Mouse (Mus musculus): ENCODE results near the gene Nudt9. TPM values are rescaled to one million over a fixed set of nuclear protein-coding genes. Genes with fewer than 3 reads are reported as not detected.

The Nudt9 gene
- polyA plus RNA-seq, 1 experiment from 2014 or later = 62.7 TPM

GRCm38 (mm10) chr5:104085366-104085765 lies 39.3 kb downstream of the Nudt9 start:
- 83% methylated on average over 9 of the region's 9 CpGs for WGBS
- H3K4me2 ChIP-seq (replicated peaks) = no peak overlapping the region
- no peaks in the 10 kb centered on the region for H3K9me3 ChIP-seq (replicated peaks)
- H3K27me3 ChIP-seq = no peaks in the 10 kb centered on the region
- H3K9ac ChIP-seq = no peak overlapping the region
- H3K4me1 ChIP-seq = no peaks in the 10 kb centered on the region
- H3K4me3 ChIP-seq (replicated peaks) = no peak overlapping the region
- no peak overlapping the region for H3K27ac ChIP-seq (replicated peaks)
- H3K36me3 ChIP-seq = peaks cover 4% of the 10 kb centered on the region; the same call in 1 of the 2 replicates
- no peak for ATAC-seq (ENCODE audit: insufficient number of reproducible peaks, low FRiP score, low TSS enrichment, low read depth)

- no peak overlapping the region for H3K4me3 ChIP-seq (replicated peaks)
- H3K36me3 ChIP-seq = peaks cover 4% of the 10 kb centered on the region; the same call in 1 of the 2 replicates
- H3K9ac ChIP-seq = no peak overlapping the region
- H3K4me1 ChIP-seq = no peaks in the 10 kb centered on the region
- no peaks in the 10 kb centered on the region for H3K9me3 ChIP-seq (replicated peaks)
- no peaks in the 10 kb centered on the region for H3K27me3 ChIP-seq
- H3K4me2 ChIP-seq (replicated peaks) = no peak overlapping the region
- no peak for ATAC-seq (ENCODE audit: insufficient number of reproducible peaks, low FRiP score, low TSS enrichment, low read depth)
- no peak overlapping the region for H3K27ac ChIP-seq (replicated peaks)
- WGBS = 69% methylated on average over 2 of the region's 2 CpGs
Measured at GRCm38 (mm10) chr5:104089751-104090150, 43.6 kb downstream of the Nudt9 start.

GRCm38 (mm10) chr5:104095416-104096077 lies 49.4 kb downstream of the Nudt9 start:
- Histone ChIP-seq H3K4me2 (replicated peaks) (peak overlapping the region; percentile 3; the same call in 1 of the 2 replicates), H3K9me3 (replicated peaks) (no peaks in the 10 kb centered on the region), H3K27ac (replicated peaks) (peak overlapping the region; percentile 88), H3K27me3 (no peaks in the 10 kb centered on the region), H3K4me3 (replicated peaks) (no peak overlapping the region), H3K9ac (no peak overlapping the region), H3K36me3 (no peaks in the 10 kb centered on the region), H3K4me1 (peaks cover 14% of the 10 kb centered on the region)
- 62% methylated on average over 11 of the region's 11 CpGs for WGBS
- no peak for ATAC-seq (ENCODE audit: insufficient number of reproducible peaks, low FRiP score, low TSS enrichment, low read depth)

- WGBS = 37% methylated on average over 16 of the region's 16 CpGs
- no peak overlapping the region for H3K4me3 ChIP-seq (replicated peaks)
- peak overlapping the region; percentile 88 for H3K27ac ChIP-seq (replicated peaks)
- H3K36me3 ChIP-seq = no peaks in the 10 kb centered on the region
- H3K27me3 ChIP-seq = no peaks in the 10 kb centered on the region
- peak; percentile 82 for ATAC-seq (ENCODE audit: insufficient number of reproducible peaks, low FRiP score, low TSS enrichment, low read depth)
- H3K4me2 ChIP-seq (replicated peaks) = peak overlapping the region; percentile 15; the same call in 1 of the 2 replicates
- peaks cover 14% of the 10 kb centered on the region for H3K4me1 ChIP-seq
- no peak overlapping the region for H3K9ac ChIP-seq
- no peaks in the 10 kb centered on the region for H3K9me3 ChIP-seq (replicated peaks)
Measured at GRCm38 (mm10) chr5:104096078-104096938, 50.2 kb downstream of the Nudt9 start.

GRCm38 (mm10) chr5:104101678-104102531 lies 55.8 kb downstream of the Nudt9 start:
- WGBS = 28% methylated on average over 10 of the region's 10 CpGs
- Histone ChIP-seq H3K9me3 (replicated peaks) (no peaks in the 10 kb centered on the region), H3K36me3 (no peaks in the 10 kb centered on the region), H3K27me3 (no peaks in the 10 kb centered on the region), H3K27ac (replicated peaks) (no peak overlapping the region), H3K4me1 (peaks cover 7% of the 10 kb centered on the region; the same call in 1 of the 2 replicates), H3K4me2 (replicated peaks) (no peak overlapping the region), H3K4me3 (replicated peaks) (no peak overlapping the region), H3K9ac (no peak overlapping the region)
- ATAC-seq (ENCODE audit: insufficient number of reproducible peaks, low FRiP score, low TSS enrichment, low read depth) = no peak

GRCm38 (mm10) chr5:104103171-104103570 lies 57.1 kb downstream of the Nudt9 start:
- Histone ChIP-seq H3K27ac (replicated peaks) (no peak overlapping the region), H3K4me3 (replicated peaks) (no peak overlapping the region), H3K9me3 (replicated peaks) (no peaks in the 10 kb centered on the region), H3K9ac (no peak overlapping the region), H3K4me1 (peaks cover 9% of the 10 kb centered on the region), H3K36me3 (no peaks in the 10 kb centered on the region), H3K4me2 (replicated peaks) (no peak overlapping the region), H3K27me3 (no peaks in the 10 kb centered on the region)
- no peak for ATAC-seq (ENCODE audit: insufficient number of reproducible peaks, low FRiP score, low TSS enrichment, low read depth)
- WGBS = 73% methylated on average over 4 of the region's 4 CpGs

- 64% methylated on average over 2 of the region's 2 CpGs for WGBS
Measured at GRCm38 (mm10) chr5:104104111-104104510, 58.0 kb downstream of the Nudt9 start.

GRCm38 (mm10) chr5:104108127-104108875 lies 62.2 kb downstream of the Nudt9 start:
- Histone ChIP-seq H3K9me3 (replicated peaks) (no peaks in the 10 kb centered on the region), H3K4me2 (replicated peaks) (peak overlapping the region; percentile 50), H3K27me3 (no peaks in the 10 kb centered on the region), H3K4me1 (peaks cover 37% of the 10 kb centered on the region), H3K36me3 (no peaks in the 10 kb centered on the region), H3K27ac (replicated peaks) (peak overlapping the region; percentile 44), H3K9ac (no peak overlapping the region), H3K4me3 (replicated peaks) (peak overlapping the region; percentile 28; the same call in 1 of the 2 replicates)
- WGBS = 41% methylated on average over 11 of the region's 11 CpGs
- ATAC-seq (ENCODE audit: insufficient number of reproducible peaks, low FRiP score, low TSS enrichment, low read depth) = peak; percentile 31; the same call in 1 of the 2 replicates

More at GRCm38 (mm10) chr5:104104111-104104510, 58.0 kb downstream of the Nudt9 start:
- Histone ChIP-seq H3K36me3 (no peaks in the 10 kb centered on the region), H3K4me3 (replicated peaks) (no peak overlapping the region), H3K27me3 (no peaks in the 10 kb centered on the region), H3K9me3 (replicated peaks) (no peaks in the 10 kb centered on the region), H3K4me1 (peaks cover 18% of the 10 kb centered on the region), H3K9ac (no peak overlapping the region), H3K4me2 (replicated peaks) (no peak overlapping the region), H3K27ac (replicated peaks) (no peak overlapping the region)
- no peak for ATAC-seq (ENCODE audit: insufficient number of reproducible peaks, low FRiP score, low TSS enrichment, low read depth)

- ATAC-seq (ENCODE audit: insufficient number of reproducible peaks, low FRiP score, low TSS enrichment, low read depth) = peak; percentile 22; the same call in 1 of the 2 replicates
- no peak overlapping the region for H3K9ac ChIP-seq
- no peaks in the 10 kb centered on the region for H3K9me3 ChIP-seq (replicated peaks)
- H3K36me3 ChIP-seq = no peaks in the 10 kb centered on the region
- H3K27me3 ChIP-seq = no peaks in the 10 kb centered on the region
- peak overlapping the region; percentile 44; the same call in 1 of the 2 replicates for H3K27ac ChIP-seq (replicated peaks)
- peak overlapping the region; percentile 50 for H3K4me2 ChIP-seq (replicated peaks)
- peaks cover 43% of the 10 kb centered on the region for H3K4me1 ChIP-seq
- 7% methylated on average over 18 of the region's 18 CpGs for WGBS
- peak overlapping the region; percentile 28 for H3K4me3 ChIP-seq (replicated peaks)
Measured at GRCm38 (mm10) chr5:104108879-104109369, 62.8 kb downstream of the Nudt9 start.

GRCm38 (mm10) chr5:104109516-104109915 lies 63.4 kb downstream of the Nudt9 start:
- Histone ChIP-seq H3K4me2 (replicated peaks) (peak overlapping the region; percentile 50), H3K4me3 (replicated peaks) (peak overlapping the region; percentile 28), H3K36me3 (no peaks in the 10 kb centered on the region), H3K27me3 (no peaks in the 10 kb centered on the region), H3K9ac (no peak overlapping the region), H3K9me3 (replicated peaks) (no peaks in the 10 kb centered on the region), H3K4me1 (peaks cover 46% of the 10 kb centered on the region), H3K27ac (replicated peaks) (peak overlapping the region; percentile 44; the same call in 1 of the 2 replicates)
- WGBS = 43% methylated on average over 3 of the region's 3 CpGs
- ATAC-seq (ENCODE audit: insufficient number of reproducible peaks, low FRiP score, low TSS enrichment, low read depth) = no peak
